Mouse (Mus musculus) neural tube, embryonic 15.5 days (tissue): ENCODE data around the gene Pdcd4. TPM values are rescaled to one million over a fixed set of nuclear protein-coding genes. Genes with fewer than 3 reads are reported as not detected.
"Not testable (repeated sequence)": the region's sequence is repeated elsewhere in the genome, so short reads cannot be mapped to it uniquely, and the experiment has no call there.

Experiments
- ATAC-seq: fragments of 200-750 bp; cut with Nextera tagmentation; 2 replicates; pipeline ENCODE4 v1.8.0; 2017; ENCODE audit warnings: mild to moderate bottlenecking, moderate TSS enrichment, moderate library complexity; ENCODE audit not compliant: low FRiP score
- H3K27ac ChIP-seq: fragments of 300-500 bp; sonication (generic); replicated peaks from 2 replicates; pipeline ENCODE4 v1.5.1; 2015; ENCODE audit warnings: mild to moderate bottlenecking, inconsistent platforms
- H3K27me3 ChIP-seq: fragments of 300-500 bp; sonication (generic); replicated peaks from 2 replicates; pipeline ENCODE4 v1.6.1; 2015; ENCODE audit warnings: inconsistent platforms
- H3K36me3 ChIP-seq: fragments of 300-500 bp; sonication (generic); 2 replicates; pipeline ENCODE4 v1.6.1; 2015; ENCODE audit warnings: inconsistent platforms
- H3K4me1 ChIP-seq: fragments of 300-500 bp; sonication (generic); 2 replicates; pipeline ENCODE4 v1.6.1; 2015; ENCODE audit warnings: inconsistent platforms
- H3K4me2 ChIP-seq: fragments of 300-500 bp; sonication (generic); 2 replicates; pipeline ENCODE4 v1.6.1; 2015; ENCODE audit warnings: inconsistent platforms, mild to moderate bottlenecking, moderate library complexity
- H3K4me3 ChIP-seq: fragments of 300-500 bp; sonication (generic); replicated peaks from 2 replicates; pipeline ENCODE4 v1.5.1; 2015; ENCODE audit warnings: mild to moderate bottlenecking, inconsistent platforms
- H3K9ac ChIP-seq: fragments of 300-500 bp; sonication (generic); replicated peaks from 2 replicates; pipeline ENCODE4 v1.6.1; 2015; ENCODE audit warnings: mild to moderate bottlenecking, inconsistent platforms
- H3K9me3 ChIP-seq: fragments of 300-500 bp; sonication (generic); replicated peaks from 2 replicates; pipeline ENCODE4 v1.6.1; 2016; ENCODE audit warnings: inconsistent platforms
- WGBS: fragments of 180-500 bp; shearing (Covaris S2); methylation state at CpG from one replicate; pipeline ENCODE4 v1.1.7; 2015; ENCODE audit warnings: mixed read lengths; 5-methylcytosine and 5-hydroxymethylcytosine counted together
- polyA plus RNA-seq: library from polyadenylated mRNA; unstranded; fragments of >200 nt; fragmentation: Nextera tagmentation; extraction: Ambion mirVana; gene quantifications from 2 replicates; pipeline ENCODE4 v1.2.1, GENCODE M21; 2015

Pdcd4 gene
- polyA plus RNA-seq, 1 experiment from 2014 or later, result 60.3 TPM

- WGBS, result 89% methylated on average over 4 of the region's 4 CpGs
- H3K9me3 ChIP-seq, result no peaks in the 10 kb centered on the region
- no peaks in the 10 kb centered on the region for H3K27me3 ChIP-seq
- no peak overlapping the region for H3K9ac ChIP-seq
- peaks cover 14% of the 10 kb centered on the region for H3K4me1 ChIP-seq
- H3K4me3 ChIP-seq, result no peak overlapping the region
- no peak for ATAC-seq
- H3K36me3 ChIP-seq, result peaks cover 15% of the 10 kb centered on the region
- no peak overlapping the region for H3K4me2 ChIP-seq
- no peak overlapping the region for H3K27ac ChIP-seq
Observed at GRCm38 (mm10) chr19:53939467-53939866, 47.4 kb downstream of the Pdcd4 start.

GRCm38 (mm10) chr19:53941139-53941538 is 49.1 kb downstream of the Pdcd4 start:
- WGBS, result 92% methylated on average over 4 of the region's 4 CpGs
- Histone ChIP-seq H3K9me3 (no peaks in the 10 kb centered on the region), H3K4me1 (peaks cover 14% of the 10 kb centered on the region), H3K27ac (no peak overlapping the region), H3K4me2 (no peak overlapping the region), H3K9ac (no peak overlapping the region), H3K4me3 (no peak overlapping the region), H3K36me3 (peaks cover 12% of the 10 kb centered on the region), H3K27me3 (no peaks in the 10 kb centered on the region)
- no peak for ATAC-seq

- peaks cover 21% of the 10 kb centered on the region for H3K4me1 ChIP-seq
- ATAC-seq, result no peak
- H3K27me3 ChIP-seq, result no peaks in the 10 kb centered on the region
- 95% methylated on average over 2 of the region's 2 CpGs for WGBS
- no peaks in the 10 kb centered on the region for H3K9me3 ChIP-seq
- H3K4me3 ChIP-seq, result no peak overlapping the region
- H3K27ac ChIP-seq, result 0 out of 2 replicates have a peak overlapping the region, but pooled peaks have one; percentile 37
- peaks cover 8% of the 10 kb centered on the region for H3K36me3 ChIP-seq
- H3K9ac ChIP-seq, result peak overlapping the region; percentile 14; the same call in 1 of the 2 replicates
- H3K4me2 ChIP-seq, result peak overlapping the region; percentile 59; the same call in 1 of the 2 replicates
Observed at GRCm38 (mm10) chr19:53942342-53942741, 50.3 kb downstream of the Pdcd4 start.

- Histone ChIP-seq H3K9ac (peak within 1 kb of the TSS; percentile 94), H3K27me3 (no peaks in the 10 kb centered on the region), H3K4me3 (peak within 1 kb of the TSS; percentile 95), H3K4me2 (peak within 1 kb of the TSS; percentile 67), H3K9me3 (no peaks in the 10 kb centered on the region), H3K27ac (peak within 1 kb of the TSS; percentile 99), H3K36me3 (no peaks in the 10 kb centered on the region), H3K4me1 (peaks cover 22% of the 10 kb centered on the region)
- WGBS, result under 1% methylated on average over 60 of the region's 62 CpGs
- ATAC-seq, result peak; percentile 96
Observed at GRCm38 (mm10) chr19:53943802-53944785, 52.1 kb downstream of the Pdcd4 start, which contains the start of the genes Shoc2 and Bbip1. Shoc2 (plus strand) TSS chr19:53944306. Bbip1 (minus strand) TSS chr19:53944627.

GRCm38 (mm10) chr19:53944786-53945169 is 52.7 kb downstream of the Pdcd4 start:
- H3K9me3 ChIP-seq, result no peaks in the 10 kb centered on the region
- ATAC-seq, result no peak
- peak overlapping the region; percentile 95 for H3K4me3 ChIP-seq
- under 1% methylated on average over 30 of the region's 47 CpGs for WGBS
- H3K4me1 ChIP-seq, result peaks cover 22% of the 10 kb centered on the region
- peak overlapping the region; percentile 94 for H3K9ac ChIP-seq
- H3K27ac ChIP-seq, result peak overlapping the region; percentile 99
- H3K4me2 ChIP-seq, result peak overlapping the region; percentile 67
- H3K27me3 ChIP-seq, result no peaks in the 10 kb centered on the region
- H3K36me3 ChIP-seq, result no peaks in the 10 kb centered on the region

GRCm38 (mm10) chr19:53945171-53946042 is 53.4 kb downstream of the Pdcd4 start:
- peak overlapping the region; percentile 95 for H3K4me3 ChIP-seq
- H3K9me3 ChIP-seq, result no peaks in the 10 kb centered on the region
- peak overlapping the region; percentile 67 for H3K4me2 ChIP-seq
- under 1% methylated on average over 41 of the region's 69 CpGs for WGBS
- peaks cover 22% of the 10 kb centered on the region for H3K4me1 ChIP-seq
- H3K27ac ChIP-seq, result peak overlapping the region; percentile 99
- H3K27me3 ChIP-seq, result no peaks in the 10 kb centered on the region
- H3K36me3 ChIP-seq, result no peaks in the 10 kb centered on the region
- peak; percentile 19 for ATAC-seq
- H3K9ac ChIP-seq, result peak overlapping the region; percentile 94

- WGBS, result 93% methylated on average over 2 of the region's 2 CpGs
- no peak for ATAC-seq
Observed at GRCm38 (mm10) chr19:53957513-53957912, 65.5 kb downstream of the Pdcd4 start.

GRCm38 (mm10) chr19:53962511-53962910 is 70.5 kb downstream of the Pdcd4 start:
- Histone ChIP-seq H3K4me3 (no peak overlapping the region), H3K4me1 (no peaks in the 10 kb centered on the region), H3K27me3 (no peaks in the 10 kb centered on the region), H3K36me3 (no peaks in the 10 kb centered on the region), H3K9ac (no peak overlapping the region), H3K27ac (no peak overlapping the region), H3K9me3 (no peaks in the 10 kb centered on the region), H3K4me2 (no peak overlapping the region)
- no peak for ATAC-seq
- WGBS, result 93% methylated on average over 4 of the region's 4 CpGs

More at GRCm38 (mm10) chr19:53957513-53957912, 65.5 kb downstream of the Pdcd4 start:
- H3K4me3 ChIP-seq, result no peak overlapping the region
- H3K27me3 ChIP-seq, result no peaks in the 10 kb centered on the region
- no peak overlapping the region for H3K27ac ChIP-seq
- no peaks in the 10 kb centered on the region for H3K36me3 ChIP-seq
- H3K4me1 ChIP-seq, result peaks cover 3% of the 10 kb centered on the region; the same call in 1 of the 2 replicates
- no peak overlapping the region for H3K9ac ChIP-seq
- H3K4me2 ChIP-seq, result no peak overlapping the region
- H3K9me3 ChIP-seq, result no peaks in the 10 kb centered on the region

GRCm38 (mm10) chr19:53964347-53964746 is 72.3 kb downstream of the Pdcd4 start:
- not testable (repeated sequence) for H3K4me1 ChIP-seq, H3K4me2 ChIP-seq, H3K9ac ChIP-seq, ATAC-seq, H3K27ac ChIP-seq, H3K36me3 ChIP-seq, H3K9me3 ChIP-seq, H3K27me3 ChIP-seq, H3K4me3 ChIP-seq
- WGBS, result 99% methylated on average over 3 of the region's 3 CpGs

GRCm38 (mm10) chr19:53964910-53965633 is 73.0 kb downstream of the Pdcd4 start:
- H3K9me3 ChIP-seq, result no peaks in the 10 kb centered on the region
- H3K4me3 ChIP-seq, result no peak overlapping the region
- H3K4me1 ChIP-seq, result no peaks in the 10 kb centered on the region
- WGBS, result 93% methylated on average over 10 of the region's 10 CpGs
- no peaks in the 10 kb centered on the region for H3K27me3 ChIP-seq
- no peak for ATAC-seq
- H3K36me3 ChIP-seq, result no peaks in the 10 kb centered on the region
- H3K27ac ChIP-seq, result no peak overlapping the region
- H3K4me2 ChIP-seq, result no peak overlapping the region
- no peak overlapping the region for H3K9ac ChIP-seq

GRCm38 (mm10) chr19:53969226-53969625 is 77.2 kb downstream of the Pdcd4 start:
- Histone ChIP-seq H3K4me1 (no peaks in the 10 kb centered on the region), H3K9me3 (no peaks in the 10 kb centered on the region), H3K36me3 (no peaks in the 10 kb centered on the region), H3K9ac (no peak overlapping the region), H3K4me3 (no peak overlapping the region), H3K27me3 (no peaks in the 10 kb centered on the region), H3K27ac (no peak overlapping the region), H3K4me2 (no peak overlapping the region)
- no peak for ATAC-seq
- 93% methylated on average over 3 of the region's 3 CpGs for WGBS
